Mouse (Mus musculus) liver, embryonic 14.5 days (tissue): Measurements from ENCODE around the gene Gpr146. TPM values are rescaled to one million over a fixed set of nuclear protein-coding genes. Genes with fewer than 3 reads are reported as not detected.

Source experiments
- ATAC-seq: fragments of 200-750 bp; cut with Nextera tagmentation; 2 replicates; pipeline ENCODE4 v1.8.0; 2017; ENCODE audit warnings: moderate number of reproducible peaks, mild to moderate bottlenecking, moderate library complexity; ENCODE audit not compliant: insufficient read depth
- DNase-seq, 3 experiments: peaks; one replicate each; pipeline ENCODE4 v3.0.0-alpha.2; 2012 to 2013; ENCODE audit warnings: low read depth in 3 of 3, low spot score in 3 of 3
- H3K27ac ChIP-seq: fragments of 300-500 bp; sonication (generic); 2 replicates; pipeline ENCODE4 v1.5.1; 2014; ENCODE audit warnings: moderate library complexity, mild to moderate bottlenecking, control low read depth, inconsistent platforms
- H3K27me3 ChIP-seq: fragments of 300-500 bp; sonication (generic); 2 replicates; pipeline ENCODE4 v1.6.1; 2014; ENCODE audit warnings: mild to moderate bottlenecking, low read length, moderate library complexity; ENCODE audit not compliant: control insufficient read depth, insufficient read depth
- H3K36me3 ChIP-seq: fragments of 300-500 bp; sonication (generic); replicated peaks from 2 replicates; pipeline ENCODE4 v1.6.1; 2014; ENCODE audit warnings: low read depth; ENCODE audit not compliant: control insufficient read depth, insufficient read depth
- H3K4me1 ChIP-seq, 2 experiments: fragments of 200-500 bp in 1 of 2; fragments of 300-500 bp in 1 of 2; sonication (generic) in 1 of 2; replicated peaks; 2 replicates each; pipeline ENCODE4 v1.6.1; 2012 to 2014; ENCODE audit warnings: antibody characterized with exemption in 1 of 2, inconsistent platforms in 1 of 2, low read length in 1 of 2; ENCODE audit not compliant: control insufficient read depth in 2 of 2, insufficient read depth in 2 of 2
- H3K4me2 ChIP-seq: fragments of 300-500 bp; sonication (generic); 2 replicates; pipeline ENCODE4 v1.6.1; 2014; ENCODE audit warnings: low read depth, mild to moderate bottlenecking, control low read depth, moderate library complexity
- H3K4me3 ChIP-seq, 2 experiments: fragments of 200-500 bp in 1 of 2; fragments of 300-500 bp in 1 of 2; sonication (generic) in 1 of 2; 2 replicates each; pipeline ENCODE4 v1.5.1; 2012 to 2014; ENCODE audit warnings: low read depth in 2 of 2, low read length in 2 of 2, mild to moderate bottlenecking in 2 of 2, control low read depth in 1 of 2, inconsistent platforms in 1 of 2, moderate library complexity in 1 of 2; ENCODE audit not compliant: insufficient read depth in 1 of 2
- H3K9ac ChIP-seq: fragments of 300-500 bp; sonication (generic); replicated peaks from 2 replicates; pipeline ENCODE4 v1.6.1; 2014; ENCODE audit warnings: mild to moderate bottlenecking, control low read depth, moderate library complexity
- H3K9me3 ChIP-seq: fragments of 300-500 bp; sonication (generic); 2 replicates; pipeline ENCODE4 v1.6.1; 2016; ENCODE audit warnings: low read length, mixed read lengths; ENCODE audit not compliant: control insufficient read depth
- CTCF ChIP-seq: IDR thresholded peaks from 2 replicates; pipeline ENCODE4 v1.5.1; 2016; ENCODE audit warnings: antibody characterized with exemption, low read depth, control low read depth
- EP300 ChIP-seq: IDR thresholded peaks from 2 replicates; pipeline ENCODE4 v1.6.1; 2016; ENCODE audit warnings: antibody characterized with exemption, low read depth
- WGBS: fragments of 180-500 bp; shearing (Covaris S2); extraction: QIAGEN DNeasy Blood & Tissue Kit; methylation state at CpG from one replicate; pipeline ENCODE4 v1.1.7; 2014; ENCODE audit not compliant: insufficient replicate concordance; 5-methylcytosine and 5-hydroxymethylcytosine counted together
- polyA plus RNA-seq, 2 experiments: library from polyadenylated mRNA; depleted of rRNA in 1 of 2; stranded (reverse) in 1 of 2; unstranded in 1 of 2; fragments of >200 nt; fragmentation: Nextera tagmentation in 1 of 2; extraction: Ambion mirVana in 1 of 2; gene quantifications; 2 replicates each; pipeline versions ENCODE4 v1.2.1 to v1.2.3; 2012 to 2014

Gpr146 gene
- polyA plus RNA-seq, 2 experiments = 14.6 to 18.4 TPM

DNA sequence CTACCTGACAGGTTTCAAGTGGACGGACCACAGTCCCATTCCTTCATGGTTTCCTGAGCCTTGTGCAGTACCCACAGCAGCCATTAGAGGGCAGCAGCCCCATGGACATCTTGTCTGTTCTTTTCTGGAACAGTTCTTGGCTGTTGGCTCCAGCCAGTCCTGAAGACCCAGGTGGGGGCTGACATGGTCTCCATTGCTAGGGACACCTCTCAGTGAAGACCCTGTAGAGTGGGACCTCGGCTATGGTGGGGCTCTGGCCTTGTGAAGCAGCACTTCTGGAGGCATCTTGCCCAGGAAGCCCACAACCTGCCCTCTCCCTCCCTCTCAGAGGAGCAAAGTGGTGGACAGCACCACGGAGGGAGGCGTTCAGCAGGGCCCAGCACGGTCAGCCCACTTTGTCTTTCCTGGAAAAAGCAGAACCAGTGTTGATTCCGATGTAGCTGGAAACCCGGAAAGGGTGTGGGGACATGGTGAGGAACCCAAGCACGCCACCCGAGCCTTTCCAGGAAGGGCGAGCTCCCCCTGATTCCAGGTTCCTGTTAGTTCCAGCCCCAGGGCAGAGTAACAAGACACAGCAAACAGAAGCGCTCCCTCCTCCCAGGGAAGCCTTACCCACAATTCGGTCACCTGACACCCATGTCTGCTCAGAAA lies 13.1 kb upstream of the Gpr146 start:
- Histone ChIP-seq H3K36me3 (no peaks in the 10 kb centered on the region), H3K9ac (peak overlapping the region; percentile 12; the same call in 1 of the 2 replicates), H3K4me1 (peaks cover 0 to 27% of the 10 kb centered on the region in 2 experiments; a peak in 3 of 4 replicates), H3K27ac (peak overlapping the region; percentile 22), H3K9me3 (no peaks in the 10 kb centered on the region), H3K27me3 (no peaks in the 10 kb centered on the region), H3K4me2 (peak overlapping the region; percentile 36), H3K4me3 (no peak overlapping the region)
- DNase-seq (peak in 2 of 3 experiments; percentile 64 to 68), ATAC-seq (peak; percentile 40)
- TF ChIP-seq CTCF (peak; percentile 100), EP300 (no peak)
- WGBS = 19% methylated on average over 12 of the region's 12 CpGs

DNA sequence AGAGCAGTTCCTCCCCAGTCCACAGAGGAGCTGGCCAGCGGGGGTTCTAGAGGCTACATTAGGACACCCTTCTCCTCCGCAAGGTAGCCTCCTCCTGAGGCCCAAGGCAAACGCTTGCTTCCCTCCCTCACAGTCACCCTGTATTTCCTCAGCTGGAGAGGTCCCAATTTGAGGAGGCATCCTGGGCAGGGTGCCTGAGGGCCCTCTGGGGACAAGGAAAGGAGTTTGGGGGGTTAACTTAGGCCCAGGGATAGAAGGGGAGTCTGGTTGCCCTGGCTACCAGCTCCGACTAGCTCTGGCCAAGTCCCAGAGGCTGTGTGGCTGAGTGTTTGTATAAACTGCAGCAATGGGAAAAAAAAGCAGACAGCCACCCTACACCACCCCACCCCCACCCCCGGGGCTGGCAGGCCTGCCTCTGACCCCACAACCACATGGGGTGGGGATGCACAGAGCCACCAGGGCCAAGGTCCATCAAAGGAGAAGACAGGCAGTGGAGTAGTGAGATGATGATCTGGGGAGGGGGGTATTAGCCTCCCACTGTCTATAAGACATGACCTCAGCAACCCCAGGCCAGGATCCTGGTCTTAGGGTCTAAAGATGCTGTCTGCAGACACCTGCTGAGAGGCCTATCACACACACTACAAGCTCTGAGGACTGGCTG lies 12.5 kb upstream of the Gpr146 start:
- no peaks in the 10 kb centered on the region for H3K9me3 ChIP-seq
- 43% methylated on average over 5 of the region's 5 CpGs for WGBS
- H3K4me1 ChIP-seq = peaks cover 0 to 33% of the 10 kb centered on the region in 2 experiments; a peak in 3 of 4 replicates
- H3K36me3 ChIP-seq = no peaks in the 10 kb centered on the region
- H3K9ac ChIP-seq = no peak overlapping the region
- H3K27me3 ChIP-seq = no peaks in the 10 kb centered on the region
- ATAC-seq (peak; percentile 15; the same call in 1 of the 2 replicates), DNase-seq (no peak)
- no peak overlapping the region for H3K4me3 ChIP-seq
- peak overlapping the region; percentile 36 for H3K4me2 ChIP-seq
- peak overlapping the region; percentile 22; the same call in 1 of the 2 replicates for H3K27ac ChIP-seq
- TF ChIP-seq CTCF = no peak
- TF ChIP-seq EP300 = no peak

DNA sequence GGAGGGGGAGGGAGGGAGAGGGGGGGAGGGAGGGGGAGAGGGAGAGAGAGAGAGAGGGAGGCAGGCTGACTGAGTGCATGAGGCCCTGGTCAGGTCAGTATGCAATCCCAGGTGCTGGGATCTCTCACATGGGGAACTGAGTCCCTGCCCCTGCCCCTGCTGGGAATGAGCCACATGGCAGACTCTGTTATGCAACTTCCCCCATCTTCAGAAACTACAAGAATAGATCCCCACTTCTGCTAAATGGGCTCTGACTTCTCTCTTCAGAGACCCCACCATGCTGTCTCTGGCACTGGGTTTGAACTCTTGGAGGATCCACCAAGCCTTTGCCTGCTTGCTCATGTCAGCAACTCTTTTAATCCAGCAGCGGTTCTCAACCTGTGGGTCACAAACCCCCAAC lies 11.7 kb upstream of the Gpr146 start:
- Histone ChIP-seq H3K4me3 (no peak overlapping the region), H3K4me2 (no peak overlapping the region), H3K9me3 (no peaks in the 10 kb centered on the region), H3K27ac (no peak overlapping the region), H3K4me1 (peaks cover 5 to 41% of the 10 kb centered on the region in 2 experiments), H3K36me3 (no peaks in the 10 kb centered on the region), H3K9ac (no peak overlapping the region), H3K27me3 (no peaks in the 10 kb centered on the region)
- WGBS = 47% methylated on average over 1 of the region's 1 CpGs
- no peak for TF ChIP-seq EP300
- no peak for TF ChIP-seq CTCF
- no peak for DNase-seq
- no peak for ATAC-seq

DNA sequence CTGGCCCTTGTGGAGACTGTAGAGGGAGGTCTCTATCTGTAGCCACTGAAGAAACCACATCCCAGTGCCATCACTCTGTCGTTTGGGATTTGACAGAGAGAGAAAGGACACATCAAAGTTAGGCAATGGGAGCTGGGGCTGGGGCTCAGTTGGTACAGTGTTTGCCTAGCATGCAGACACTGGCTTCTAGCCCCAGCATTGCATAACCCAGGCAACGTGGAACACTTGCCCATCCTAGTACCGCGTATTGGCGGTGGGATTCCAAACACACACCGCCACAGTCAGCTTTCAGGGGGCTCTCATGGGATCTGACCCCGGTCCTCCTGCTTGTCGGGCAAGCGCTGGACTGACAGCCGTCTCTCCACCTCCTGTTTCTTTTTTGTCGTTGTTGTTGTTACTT lies 11.0 kb upstream of the Gpr146 start:
- ATAC-seq = no peak
- Histone ChIP-seq H3K27ac (peak overlapping the region; percentile 31; the same call in 1 of the 2 replicates), H3K36me3 (no peaks in the 10 kb centered on the region), H3K9ac (no peak overlapping the region), H3K4me1 (peaks cover 11 to 48% of the 10 kb centered on the region in 2 experiments), H3K27me3 (no peaks in the 10 kb centered on the region), H3K4me2 (no peak overlapping the region), H3K4me3 (no peak overlapping the region), H3K9me3 (no peaks in the 10 kb centered on the region)
- 65% methylated on average over 11 of the region's 11 CpGs for WGBS
- no peak for DNase-seq
- TF ChIP-seq EP300 (no peak), CTCF (no peak)

DNA sequence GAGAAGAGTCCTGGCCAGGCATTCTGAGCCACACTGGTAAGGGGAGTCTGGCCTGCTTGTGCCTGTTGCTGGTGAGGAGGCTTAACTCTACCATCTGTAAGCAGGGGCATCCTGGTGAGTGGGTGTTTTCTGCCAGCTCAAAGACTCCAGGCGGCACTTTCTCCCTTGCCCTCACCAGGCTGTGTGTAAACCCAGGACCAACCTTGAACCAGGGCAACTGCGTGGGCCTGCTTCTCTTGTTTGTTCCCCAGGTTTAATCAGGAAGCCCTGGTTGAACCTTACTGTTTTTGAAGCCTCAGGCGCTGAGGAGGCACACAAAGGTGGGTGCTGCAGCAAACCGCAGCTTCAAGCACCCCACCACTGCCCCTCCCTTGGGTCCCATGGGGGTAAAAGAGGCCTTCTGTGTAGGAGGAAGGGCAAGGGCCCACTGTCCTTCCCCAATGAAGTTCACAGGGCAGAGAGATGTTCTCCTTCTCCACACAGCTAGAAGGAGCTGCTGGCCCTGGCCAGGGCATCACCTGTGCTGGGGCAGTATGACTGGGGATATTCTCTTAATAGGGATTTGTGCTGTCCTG lies 9.5 kb upstream of the Gpr146 start:
- DNase-seq = no peak
- Histone ChIP-seq H3K27me3 (no peaks in the 10 kb centered on the region), H3K4me2 (no peak overlapping the region), H3K9me3 (no peaks in the 10 kb centered on the region), H3K27ac (no peak overlapping the region), H3K4me1 (peaks cover 19 to 56% of the 10 kb centered on the region in 2 experiments), H3K36me3 (no peaks in the 10 kb centered on the region), H3K4me3 (no peak overlapping the region), H3K9ac (no peak overlapping the region)
- TF ChIP-seq CTCF = no peak
- no peak for TF ChIP-seq EP300
- 74% methylated on average over 4 of the region's 4 CpGs for WGBS
- ATAC-seq = no peak
